Mouse (Mus musculus): Measurements from ENCODE around the gene Mecom.

Mecom gene

GRCm38 (mm10) chr3:30135857-30136256 is 412.0 kb downstream of the Mecom start:
- peak; percentile 39 for DNase-seq

GRCm38 (mm10) chr3:30135119-30135518 is 412.7 kb downstream of the Mecom start:
- DNase-seq: no peak

- DNase-seq: no peak
Measured at GRCm38 (mm10) chr3:30132981-30133380, 414.8 kb downstream of the Mecom start.

- DNase-seq: no peak
Measured at GRCm38 (mm10) chr3:30132370-30132769, 415.4 kb downstream of the Mecom start.

GRCm38 (mm10) chr3:30130495-30130894 is 417.3 kb downstream of the Mecom start:
- no peak for DNase-seq

GRCm38 (mm10) chr3:30122618-30123017 is 425.2 kb downstream of the Mecom start:
- no peak for DNase-seq

- no peak for DNase-seq
Measured at GRCm38 (mm10) chr3:30120790-30121512, 426.9 kb downstream of the Mecom start.

GRCm38 (mm10) chr3:30118594-30119297 is 429.1 kb downstream of the Mecom start:
- DNase-seq: no peak

GRCm38 (mm10) chr3:30113249-30113770 is 434.5 kb downstream of the Mecom start:
- DNase-seq: no peak

- DNase-seq: peak; percentile 85
Measured at GRCm38 (mm10) chr3:30107945-30108670, 439.7 kb downstream of the Mecom start.

GRCm38 (mm10) chr3:30106481-30106880 is 441.3 kb downstream of the Mecom start:
- no peak for DNase-seq

GRCm38 (mm10) chr3:30105859-30106258 is 441.9 kb downstream of the Mecom start:
- DNase-seq: no peak

GRCm38 (mm10) chr3:30105194-30105823 is 442.5 kb downstream of the Mecom start:
- DNase-seq: peak; percentile 54

- no peak for DNase-seq
Measured at GRCm38 (mm10) chr3:30104515-30105098, 443.2 kb downstream of the Mecom start.

- DNase-seq: no peak
Measured at GRCm38 (mm10) chr3:30101146-30101545, 446.7 kb downstream of the Mecom start.

- DNase-seq: no peak
Measured at GRCm38 (mm10) chr3:30097713-30098112, 450.1 kb downstream of the Mecom start.

GRCm38 (mm10) chr3:30097129-30097528 is 450.7 kb downstream of the Mecom start:
- no peak for DNase-seq

GRCm38 (mm10) chr3:30093005-30093404 is 454.8 kb downstream of the Mecom start:
- no peak for DNase-seq

- no peak for DNase-seq
Measured at GRCm38 (mm10) chr3:30092481-30092880, 455.3 kb downstream of the Mecom start.

GRCm38 (mm10) chr3:30091860-30092259 is 455.9 kb downstream of the Mecom start:
- no peak for DNase-seq

- no peak for DNase-seq
Measured at GRCm38 (mm10) chr3:30091401-30091800, 456.4 kb downstream of the Mecom start.

GRCm38 (mm10) chr3:30086139-30086538 is 461.7 kb downstream of the Mecom start:
- DNase-seq: no peak

- no peak for DNase-seq
Measured at GRCm38 (mm10) chr3:30083842-30084241, 464.0 kb downstream of the Mecom start.

All from kidney, adult 11 months (tissue).